Mouse (Mus musculus) embryonic facial prominence, embryonic 15.5 days (tissue): ENCODE results near the gene Depdc1b. TPM values are rescaled to one million over a fixed set of nuclear protein-coding genes. Genes with fewer than 3 reads are reported as not detected.
A peak's percentile ranks its signal among the peaks of the same experiment; 100 is the strongest.

ENCODE experiments used
- ATAC-seq: fragments of 200-750 bp; cut with Nextera tagmentation; 2 replicates; pipeline ENCODE4 v1.8.0; 2017; ENCODE audit warnings: low read depth, moderate TSS enrichment; ENCODE audit not compliant: insufficient number of reproducible peaks, low FRiP score, low TSS enrichment
- H3K27ac ChIP-seq: fragments of 300-500 bp; sonication (generic); replicated peaks from 2 replicates; pipeline ENCODE4 v1.5.1; 2015; ENCODE audit warnings: mild to moderate bottlenecking, inconsistent platforms
- H3K27me3 ChIP-seq: fragments of 300-500 bp; sonication (generic); 2 replicates; pipeline ENCODE4 v1.6.1; 2015; ENCODE audit warnings: inconsistent platforms
- H3K36me3 ChIP-seq: fragments of 300-500 bp; sonication (generic); 2 replicates; pipeline ENCODE4 v1.6.1; 2015; ENCODE audit warnings: mild to moderate bottlenecking, inconsistent platforms
- H3K4me1 ChIP-seq: fragments of 300-500 bp; sonication (generic); 2 replicates; pipeline ENCODE4 v1.6.1; 2015; ENCODE audit warnings: inconsistent platforms
- H3K4me2 ChIP-seq: fragments of 300-500 bp; sonication (generic); replicated peaks from 2 replicates; pipeline ENCODE4 v1.6.1; 2015; ENCODE audit warnings: mild to moderate bottlenecking, inconsistent platforms
- H3K4me3 ChIP-seq: fragments of 300-500 bp; sonication (generic); replicated peaks from 2 replicates; pipeline ENCODE4 v1.5.1; 2015; ENCODE audit warnings: mild to moderate bottlenecking, inconsistent platforms
- H3K9ac ChIP-seq: fragments of 300-500 bp; sonication (generic); 2 replicates; pipeline ENCODE4 v1.6.1; 2015; ENCODE audit warnings: inconsistent platforms
- H3K9me3 ChIP-seq: fragments of 300-500 bp; sonication (generic); replicated peaks from 2 replicates; pipeline ENCODE4 v1.6.1; 2016; ENCODE audit warnings: inconsistent platforms
- WGBS: fragments of 180-500 bp; shearing (Covaris S2); methylation state at CpG from one replicate; pipeline ENCODE4 v1.1.7; 2015; 5-methylcytosine and 5-hydroxymethylcytosine counted together
- polyA plus RNA-seq: library from polyadenylated mRNA; unstranded; fragments of >200 nt; fragmentation: Nextera tagmentation; extraction: Ambion mirVana; gene quantifications from 2 replicates; pipeline ENCODE4 v1.2.1, GENCODE M21; 2015

Gene Depdc1b
- polyA plus RNA-seq: 5.4 and 6.0 TPM in 2 replicates

DNA sequence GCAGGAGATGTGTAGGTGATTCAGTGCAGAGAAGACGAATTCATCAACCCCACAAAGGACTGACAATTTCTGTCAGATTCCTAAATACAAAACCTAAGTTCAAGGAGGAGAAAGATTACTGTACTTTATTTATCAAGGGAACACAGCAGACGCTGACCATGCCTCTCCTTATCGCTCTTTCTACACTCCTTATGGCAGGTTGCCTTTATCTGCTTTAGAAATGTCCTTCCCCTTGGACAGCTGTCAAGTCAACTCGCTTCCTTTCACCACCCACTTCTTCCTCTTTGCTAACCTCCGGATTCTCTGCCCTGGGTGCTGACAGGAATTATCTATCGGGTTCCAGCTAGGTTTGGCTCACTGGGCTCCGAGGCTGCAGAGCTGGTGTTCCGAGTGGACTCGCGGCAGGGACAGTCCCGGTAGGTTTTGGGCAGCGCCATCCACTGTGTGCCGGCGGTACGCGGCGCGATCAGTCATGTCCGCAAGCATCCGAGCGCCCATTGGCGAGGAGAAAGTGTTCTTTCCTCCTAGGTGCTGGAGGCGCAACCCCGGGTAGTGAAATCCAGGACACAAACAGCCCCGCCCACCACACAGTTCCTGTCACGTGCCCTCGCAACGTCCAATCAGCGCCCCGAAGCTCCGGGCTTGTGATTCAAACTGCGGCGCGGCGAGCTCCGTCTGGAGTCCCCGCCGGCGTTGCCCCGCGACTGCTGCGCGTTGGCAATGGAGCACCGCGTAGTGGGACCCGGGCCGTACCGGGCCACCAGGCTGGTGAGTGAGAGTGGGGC is at the start of gene Depdc1b:
TSS of gene Depdc1b (plus strand) at position 631 of the 785 bp plus-strand sequence.
- H3K27ac ChIP-seq: no peak within 1 kb of the TSS

GRCm38 (mm10) chr13:108267841-108268634 is 48.1 kb upstream of the Depdc1b start:
- H3K9me3 ChIP-seq: no peaks in the 10 kb centered on the region
- H3K4me2 ChIP-seq: no peak overlapping the region

More for the DNA sequence above, at the start of gene Depdc1b:
- Histone ChIP-seq H3K4me3 (peak within 1 kb of the TSS; percentile 73), H3K36me3 (no peaks in the 10 kb centered on the region), H3K27me3 (no peaks in the 10 kb centered on the region), H3K4me1 (peaks cover 16% of the 10 kb centered on the region; the same call in 1 of the 2 replicates), H3K9me3 (no peaks in the 10 kb centered on the region), H3K4me2 (peak within 1 kb of the TSS; percentile 86), H3K9ac (peak within 1 kb of the TSS; percentile 59)
- ATAC-seq: peak; percentile 92
- WGBS: under 1% methylated on average over 48 of the region's 48 CpGs

GRCm38 (mm10) chr13:108271458-108272148 is 44.5 kb upstream of the Depdc1b start:
- WGBS: 58% methylated on average over 7 of the region's 7 CpGs
- no peak overlapping the region for H3K4me3 ChIP-seq
- no peaks in the 10 kb centered on the region for H3K36me3 ChIP-seq
- no peak overlapping the region for H3K9ac ChIP-seq
- no peaks in the 10 kb centered on the region for H3K27me3 ChIP-seq
- H3K27ac ChIP-seq: no peak overlapping the region
- no peaks in the 10 kb centered on the region for H3K9me3 ChIP-seq
- no peak overlapping the region for H3K4me2 ChIP-seq
- ATAC-seq: no peak
- no peaks in the 10 kb centered on the region for H3K4me1 ChIP-seq

More at GRCm38 (mm10) chr13:108267841-108268634, 48.1 kb upstream of the Depdc1b start:
- H3K4me1 ChIP-seq: no peaks in the 10 kb centered on the region
- H3K27me3 ChIP-seq: no peaks in the 10 kb centered on the region
- H3K9ac ChIP-seq: no peak overlapping the region
- ATAC-seq: no peak
- WGBS: 70% methylated on average over 9 of the region's 9 CpGs
- H3K4me3 ChIP-seq: no peak overlapping the region
- no peaks in the 10 kb centered on the region for H3K36me3 ChIP-seq
- no peak overlapping the region for H3K27ac ChIP-seq

DNA sequence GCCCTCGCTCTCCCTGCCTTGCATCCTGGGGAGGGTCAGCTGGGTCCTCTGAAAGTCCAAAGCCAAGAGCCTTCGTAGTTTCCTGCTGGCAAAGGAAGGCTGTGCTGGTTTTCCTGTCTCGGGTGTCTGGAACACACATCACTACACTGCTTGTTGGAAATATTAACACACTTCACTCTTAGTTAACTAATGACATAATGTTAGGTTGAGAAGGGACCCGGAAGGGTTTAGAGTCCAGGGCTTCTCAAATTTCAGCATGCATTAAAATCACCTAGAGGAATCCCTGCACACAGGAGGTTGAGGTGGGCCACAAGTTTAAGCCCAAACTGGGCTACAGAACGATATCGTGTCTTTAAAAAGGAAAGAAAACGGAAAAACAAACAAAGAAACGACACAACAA is 43.8 kb upstream of the Depdc1b start:
- no peak overlapping the region for H3K4me3 ChIP-seq
- H3K4me2 ChIP-seq: no peak overlapping the region
- H3K9ac ChIP-seq: no peak overlapping the region
- no peak for ATAC-seq
- no peaks in the 10 kb centered on the region for H3K36me3 ChIP-seq
- WGBS: 59% methylated on average over 8 of the region's 8 CpGs
- no peaks in the 10 kb centered on the region for H3K4me1 ChIP-seq
- H3K27ac ChIP-seq: no peak overlapping the region
- H3K9me3 ChIP-seq: no peaks in the 10 kb centered on the region
- no peaks in the 10 kb centered on the region for H3K27me3 ChIP-seq

DNA sequence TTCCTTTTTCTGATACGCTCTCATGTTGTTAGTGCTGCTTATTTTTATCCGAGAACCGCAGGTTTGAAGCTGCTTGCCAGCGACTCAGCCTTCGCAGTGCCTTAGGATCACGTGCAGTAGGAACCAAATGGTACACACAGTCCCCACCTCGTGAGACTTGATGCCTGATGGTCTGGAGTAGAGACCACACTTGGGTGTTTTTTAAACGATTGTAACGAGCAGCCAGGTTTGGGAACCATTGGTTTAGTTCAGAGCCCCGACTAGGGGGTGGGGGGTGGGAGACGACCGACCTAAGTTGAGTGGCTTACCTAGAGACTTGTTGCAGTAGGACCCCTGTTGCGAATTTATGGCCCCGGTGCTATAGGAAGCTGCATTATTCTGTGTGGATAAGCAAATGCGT is 43.1 kb upstream of the Depdc1b start:
- Histone ChIP-seq H3K27ac (no peak overlapping the region), H3K4me1 (no peaks in the 10 kb centered on the region), H3K9ac (no peak overlapping the region), H3K27me3 (no peaks in the 10 kb centered on the region), H3K9me3 (no peaks in the 10 kb centered on the region), H3K4me2 (no peak overlapping the region), H3K4me3 (no peak overlapping the region), H3K36me3 (no peaks in the 10 kb centered on the region)
- WGBS: 62% methylated on average over 15 of the region's 15 CpGs
- no peak for ATAC-seq

GRCm38 (mm10) chr13:108273456-108273855 is 42.7 kb upstream of the Depdc1b start:
- no peak overlapping the region for H3K27ac ChIP-seq
- H3K27me3 ChIP-seq: no peaks in the 10 kb centered on the region
- no peak for ATAC-seq
- no peak overlapping the region for H3K4me2 ChIP-seq
- H3K36me3 ChIP-seq: no peaks in the 10 kb centered on the region
- no peaks in the 10 kb centered on the region for H3K4me1 ChIP-seq
- WGBS: 51% methylated on average over 5 of the region's 5 CpGs
- no peaks in the 10 kb centered on the region for H3K9me3 ChIP-seq
- no peak overlapping the region for H3K4me3 ChIP-seq
- no peak overlapping the region for H3K9ac ChIP-seq

- H3K9me3 ChIP-seq: no peaks in the 10 kb centered on the region
- 15% methylated on average over 1 of the region's 1 CpGs for WGBS
- no peak overlapping the region for H3K4me3 ChIP-seq
- no peak overlapping the region for H3K4me2 ChIP-seq
- H3K4me1 ChIP-seq: no peaks in the 10 kb centered on the region
- no peak for ATAC-seq
- no peaks in the 10 kb centered on the region for H3K27me3 ChIP-seq
- no peak overlapping the region for H3K27ac ChIP-seq
- H3K36me3 ChIP-seq: no peaks in the 10 kb centered on the region
- no peak overlapping the region for H3K9ac ChIP-seq
These were observed 39.6 kb upstream of the Depdc1b start for GRCm38 (mm10) chr13:108276561-108276960.

- 72% methylated on average over 7 of the region's 7 CpGs for WGBS
- no peak for ATAC-seq
- Histone ChIP-seq H3K4me2 (no peak overlapping the region), H3K4me1 (no peaks in the 10 kb centered on the region), H3K9ac (no peak overlapping the region), H3K27ac (no peak overlapping the region), H3K27me3 (no peaks in the 10 kb centered on the region), H3K4me3 (no peak overlapping the region), H3K9me3 (no peaks in the 10 kb centered on the region), H3K36me3 (no peaks in the 10 kb centered on the region)
These were observed 38.8 kb upstream of the Depdc1b start for GRCm38 (mm10) chr13:108277320-108277719.

DNA sequence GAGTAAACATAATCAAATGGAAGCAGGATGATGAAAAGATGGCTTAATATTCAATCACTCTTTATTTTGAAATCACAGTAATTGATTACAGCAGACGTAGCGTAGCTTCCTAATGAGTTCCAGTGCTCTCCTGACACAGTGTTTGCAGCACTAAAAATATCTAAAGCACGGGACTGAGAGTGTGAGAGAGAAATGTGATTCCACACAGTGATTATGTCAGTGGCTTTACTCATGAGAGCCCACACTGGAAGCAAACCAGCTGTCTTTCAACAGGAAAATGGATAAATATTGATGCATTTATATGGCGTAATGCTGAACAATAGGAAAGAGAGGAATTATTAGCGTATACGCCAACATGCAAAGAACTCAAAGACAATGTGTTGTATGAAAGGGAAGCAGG is 37.5 kb upstream of the Depdc1b start:
- WGBS: 32% methylated on average over 6 of the region's 6 CpGs
- no peaks in the 10 kb centered on the region; the same call in 1 of the 2 replicates for H3K36me3 ChIP-seq
- no peak overlapping the region for H3K27ac ChIP-seq
- H3K4me3 ChIP-seq: no peak overlapping the region
- no peak for ATAC-seq
- no peaks in the 10 kb centered on the region for H3K27me3 ChIP-seq
- H3K4me1 ChIP-seq: no peaks in the 10 kb centered on the region
- H3K4me2 ChIP-seq: no peak overlapping the region
- H3K9ac ChIP-seq: no peak overlapping the region
- H3K9me3 ChIP-seq: no peaks in the 10 kb centered on the region

DNA sequence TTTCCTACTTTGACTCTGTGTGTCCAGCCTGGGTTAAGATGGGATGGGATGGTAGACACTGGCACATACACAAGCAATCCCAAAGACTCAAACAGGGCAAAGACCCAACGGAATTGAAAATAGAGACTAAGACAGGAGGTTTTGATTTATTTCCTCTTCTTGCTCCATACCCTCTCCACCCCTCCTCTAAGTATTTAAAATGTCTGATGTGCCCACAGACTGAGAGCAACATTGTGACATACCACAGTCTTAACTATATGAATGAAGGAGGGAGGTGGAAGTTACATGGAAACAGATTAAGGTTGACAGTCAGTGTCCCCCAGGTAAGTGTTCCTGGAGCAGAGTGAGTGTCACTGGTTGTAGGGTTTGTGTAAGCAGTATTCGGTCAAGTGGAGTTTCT is 31.8 kb upstream of the Depdc1b start:
- no peak overlapping the region for H3K4me3 ChIP-seq
- H3K4me2 ChIP-seq: no peak overlapping the region
- no peaks in the 10 kb centered on the region for H3K4me1 ChIP-seq
- 72% methylated on average over 2 of the region's 2 CpGs for WGBS
- H3K36me3 ChIP-seq: no peaks in the 10 kb centered on the region; the same call in 1 of the 2 replicates
- no peak overlapping the region for H3K27ac ChIP-seq
- no peaks in the 10 kb centered on the region for H3K9me3 ChIP-seq
- no peak overlapping the region for H3K9ac ChIP-seq
- no peak for ATAC-seq
- no peaks in the 10 kb centered on the region for H3K27me3 ChIP-seq

GRCm38 (mm10) chr13:108287953-108288352 is 28.2 kb upstream of the Depdc1b start:
- Histone ChIP-seq H3K27ac (no peak overlapping the region), H3K9ac (no peak overlapping the region), H3K9me3 (no peaks in the 10 kb centered on the region), H3K27me3 (no peaks in the 10 kb centered on the region), H3K4me3 (no peak overlapping the region), H3K36me3 (no peaks in the 10 kb centered on the region; the same call in 1 of the 2 replicates), H3K4me1 (no peaks in the 10 kb centered on the region), H3K4me2 (no peak overlapping the region)
- ATAC-seq: no peak
- WGBS: 54% methylated on average over 3 of the region's 3 CpGs
